8 mouse cellular contexts compared by ENCODE assay signal in genomic region chr3:127572557-127572956, GRCm38 (mm10). TPM values are rescaled to one million over a fixed set of nuclear protein-coding genes. Genes with fewer than 3 reads are reported as not detected.
DNase-seq lines count a peak whose midpoint lies in the region; ATAC-seq and TF ChIP-seq lines count a peak whose summit lies in the region.

No protein-coding gene starts in this region.

- H3K36me3 ChIP-seq in forebrain, embryonic 11.5 days (ENCODE audit: control insufficient read depth, insufficient read depth, low read length), result peaks cover 2% of the 10 kb centered on the region; the same call in 1 of the 2 replicates
- peaks cover 84% of the 10 kb centered on the region for H3K36me3 ChIP-seq in forebrain, embryonic 10.5 days (replicated peaks)
- H3K36me3 ChIP-seq in ES-Bruce4 (ENCODE audit: control insufficient read depth, insufficient read depth, low read length, poor library complexity, severe bottlenecking), result peaks cover 23% of the 10 kb centered on the region
- H3K36me3 ChIP-seq in megakaryocyte, embryonic 14.5 days (replicated peaks; ENCODE audit: low read length), result peaks cover 61% of the 10 kb centered on the region
- 0 out of 2 replicates have a peak, but pooled peaks cover 1% of the 10 kb centered on the region for H3K36me3 ChIP-seq in spleen, adult 2 months (ENCODE audit: control insufficient read depth, insufficient read depth, low read length)

- no peak for TF ChIP-seq POLR2A in ES-Bruce4 (IDR thresholded peaks at IDR 0.05; ENCODE audit: insufficient read depth, low read length)
- TF ChIP-seq POLR2A in spleen, adult 2 months (IDR thresholded peaks at IDR 0.05; ENCODE audit: low read depth, low read length), result no peak

- no peak overlapping the region for H3K4me2 ChIP-seq in forebrain, embryonic 11.5 days (ENCODE audit: low read depth, low read length, severe bottlenecking)

- intact Hi-C loops in heart, postnatal 10 days (cut with DNase I), result loop anchor here (1.0 kb wide), 1 partner anchor 190 kb away; no protein-coding TSS in a partner anchor

- peak; percentile 18 for TF ChIP-seq CTCF in ES-Bruce4 (IDR thresholded peaks at IDR 0.05; ENCODE audit: low read depth, low read length)
- TF ChIP-seq CTCF in spleen, adult 2 months (IDR thresholded peaks at IDR 0.05; ENCODE audit: extremely low read depth, insufficient read depth, insufficient read length, insufficient replicate concordance), result peak; percentile 8; the same call in 1 of the 2 replicates

- no peak for TF ChIP-seq EP300 in ES-Bruce4 (IDR thresholded peaks at IDR 0.05; ENCODE audit: insufficient read depth, low read depth, low read length)

- H3K4me3 ChIP-seq in forebrain, embryonic 11.5 days (ENCODE audit: low read depth, low read length), result no peak overlapping the region
- H3K4me3 ChIP-seq in forebrain, embryonic 10.5 days, result no peak overlapping the region
- H3K4me3 ChIP-seq in ES-Bruce4 (ENCODE audit: low read depth, low read length), result no peak overlapping the region
- peak overlapping the region; percentile 90 for H3K4me3 ChIP-seq in megakaryocyte, embryonic 14.5 days (replicated peaks)
- H3K4me3 ChIP-seq in spleen, adult 2 months (ENCODE audit: extremely low read depth, insufficient read depth, insufficient read length), result no peak overlapping the region

- 0 out of 2 replicates have a peak, but pooled peaks have one; percentile 42 for ATAC-seq in forebrain, embryonic 11.5 days (replicated peaks; ENCODE audit: low FRiP score)
- ATAC-seq in common myeloid progenitor, adult 5-6 weeks (replicated peaks; ENCODE audit: low read depth, poor library complexity, severe bottlenecking), result peak; percentile 99

- 67% methylated on average over 4 of the region's 4 CpGs for WGBS in forebrain, embryonic 11.5 days
- 64% methylated on average over 4 of the region's 4 CpGs for WGBS in forebrain, embryonic 10.5 days
- 55% methylated on average over 4 of the region's 4 CpGs for WGBS in spleen, adult 2 months

- no peak for DNase-seq in forebrain, embryonic 11.5 days (ENCODE audit: low spot score)
- no peak for DNase-seq in forebrain, embryonic 10.5 days (ENCODE audit: extremely low spot score, low spot score)
- peak; percentile 69 to 78 for DNase-seq in heart, postnatal 10 days
- peak; percentile 56 to 57 for DNase-seq in layer of hippocampus, postnatal 10 days (ENCODE audit: low spot score in 2 of 2)
- peak; percentile 39 to 60 for DNase-seq in spleen, adult 2 months (ENCODE audit: low read depth in 1 of 2, low spot score in 2 of 2)

- no peak overlapping the region for H3K9ac ChIP-seq in forebrain, embryonic 11.5 days (ENCODE audit: low read length)
- H3K9ac ChIP-seq in ES-Bruce4 (ENCODE audit: low read depth, poor library complexity, severe bottlenecking), result no peak overlapping the region

- no peaks in the 10 kb centered on the region for H3K4me1 ChIP-seq in forebrain, embryonic 11.5 days (replicated peaks; ENCODE audit: control insufficient read depth, insufficient read depth, low read length)
- H3K4me1 ChIP-seq in forebrain, embryonic 10.5 days, result no peaks in the 10 kb centered on the region
- no peaks in the 10 kb centered on the region for H3K4me1 ChIP-seq in ES-Bruce4 (ENCODE audit: control insufficient read depth, insufficient read depth, low read length)
- peaks cover 7% of the 10 kb centered on the region for H3K4me1 ChIP-seq in megakaryocyte, embryonic 14.5 days
- no peaks in the 10 kb centered on the region for H3K4me1 ChIP-seq in spleen, adult 2 months (ENCODE audit: control insufficient read depth, insufficient read depth, insufficient read length)

- H3K27ac ChIP-seq in forebrain, embryonic 11.5 days (ENCODE audit: low read depth, low read length), result no peak overlapping the region
- no peak overlapping the region for H3K27ac ChIP-seq in forebrain, embryonic 10.5 days
- no peak overlapping the region for H3K27ac ChIP-seq in ES-Bruce4 (ENCODE audit: insufficient read depth, low read length)
- H3K27ac ChIP-seq in spleen, adult 2 months (ENCODE audit: insufficient read depth, low read length), result no peak overlapping the region

- H3K9me3 ChIP-seq in forebrain, embryonic 11.5 days (ENCODE audit: control insufficient read depth, low read length), result no peaks in the 10 kb centered on the region
- H3K9me3 ChIP-seq in forebrain, embryonic 10.5 days, result no peaks in the 10 kb centered on the region
- H3K9me3 ChIP-seq in ES-Bruce4 (replicated peaks; ENCODE audit: control insufficient read depth, insufficient read depth, low read length, poor library complexity, severe bottlenecking), result no peaks in the 10 kb centered on the region
- H3K9me3 ChIP-seq in megakaryocyte, embryonic 14.5 days, result no peaks in the 10 kb centered on the region

- H3K27me3 ChIP-seq in forebrain, embryonic 11.5 days (ENCODE audit: control insufficient read depth, insufficient read depth, low read length), result no peaks in the 10 kb centered on the region
- H3K27me3 ChIP-seq in forebrain, embryonic 10.5 days (ENCODE audit: poor library complexity, severe bottlenecking), result no peaks in the 10 kb centered on the region
- no peaks in the 10 kb centered on the region for H3K27me3 ChIP-seq in ES-Bruce4 (ENCODE audit: control insufficient read depth, insufficient read depth, low read length, poor library complexity, severe bottlenecking)
- no peaks in the 10 kb centered on the region for H3K27me3 ChIP-seq in megakaryocyte, embryonic 14.5 days (replicated peaks)
- H3K27me3 ChIP-seq in spleen, adult 2 months (ENCODE audit: control insufficient read depth, insufficient read depth, low read length), result no peaks in the 10 kb centered on the region

RNA-seq across cellular contexts. Expression of gene Zgrf1, which starts 19.3 kb away (rescaled TPM):
- polyA plus RNA-seq in forebrain, embryonic 11.5 days (2014; fragmentation: Nextera tagmentation; extraction: Ambion mirVana), result 17.8 and 21.2 TPM in 2 replicates
- 20.8 and 25.3 TPM in 2 replicates for polyA plus RNA-seq in forebrain, embryonic 10.5 days (2016; fragmentation: Nextera tagmentation; extraction: Ambion mirVana)
- polyA plus RNA-seq in ES-Bruce4 (2011; ENCODE audit: insufficient read depth, insufficient read length, low read depth, missing spikeins), result 27.5 and 28.3 TPM in 2 replicates
- 30.9 and 31.4 TPM in 2 replicates for total RNA-seq in common myeloid progenitor, adult 5-6 weeks (2017)
- 1 to 10 TPM; 2.7 to 3.2 TPM for total RNA-seq in heart, postnatal 10 days (2021)
- total RNA-seq in layer of hippocampus, postnatal 10 days (2021), result 1 to 10 TPM; 3.1 to 4.2 TPM
- polyA plus RNA-seq in megakaryocyte, embryonic 14.5 days (2012; ENCODE audit: insufficient read depth, low replicate concordance), result 0.07 TPM in 1 of 2 replicates, not detected in the other
- polyA plus RNA-seq in spleen, adult 2 months (2012; rRNA removed), result 0.56 and 0.72 TPM in 2 replicates

RNA-seq across cellular contexts. Expression of gene Larp7, which starts 19.4 kb away (rescaled TPM):
- polyA plus RNA-seq in forebrain, embryonic 11.5 days (2014; fragmentation: Nextera tagmentation; extraction: Ambion mirVana), result 74.3 and 87.0 TPM in 2 replicates
- polyA plus RNA-seq in forebrain, embryonic 10.5 days (2016; fragmentation: Nextera tagmentation; extraction: Ambion mirVana), result 83.9 and 88.7 TPM in 2 replicates
- 110 and 116 TPM in 2 replicates for polyA plus RNA-seq in ES-Bruce4 (2011; ENCODE audit: insufficient read depth, insufficient read length, low read depth, missing spikeins)
- total RNA-seq in common myeloid progenitor, adult 5-6 weeks (2017), result 152 and 158 TPM in 2 replicates
- 10 to 100 TPM; 30.1 to 32.4 TPM for total RNA-seq in heart, postnatal 10 days (2021)
- total RNA-seq in layer of hippocampus, postnatal 10 days (2021), result 10 to 100 TPM; 18.4 to 20.9 TPM
- polyA plus RNA-seq in megakaryocyte, embryonic 14.5 days (2012; ENCODE audit: insufficient read depth, low replicate concordance), result 3.2 and 33.2 TPM in 2 replicates
- polyA plus RNA-seq in spleen, adult 2 months (2012; rRNA removed), result 0.95 and 1.1 TPM in 2 replicates

Comparison
In these comparisons a context has a peak if more than half of its experiments do, and no peak if none do; other contexts are left out.
1. DNase-seq: peak in heart, postnatal 10 days (2 of 2), layer of hippocampus, postnatal 10 days (2 of 2) and spleen, adult 2 months (2 of 2); none in forebrain, embryonic 11.5 days (single experiment) and forebrain, embryonic 10.5 days (single experiment).
2. RNA of gene Zgrf1, which starts 19.3 kb away (polyA plus RNA-seq): 27.5 to 28.3 TPM in ES-Bruce4, 17.8 to 21.2 TPM in forebrain, embryonic 11.5 days and 20.8 to 25.3 TPM in forebrain, embryonic 10.5 days; 0.56 to 0.72 TPM in spleen, adult 2 months and 0.07 TPM in megakaryocyte, embryonic 14.5 days; every median in the first group is over 10 times any median in the second.